Mouse (Mus musculus) monocyte, adult 5-6 weeks (primary cell): ENCODE results near the gene Zbtb38. TPM values are rescaled to one million over a fixed set of nuclear protein-coding genes. Genes with fewer than 3 reads are reported as not detected.
A peak's percentile ranks its signal among the peaks of the same experiment; 100 is the strongest.

Experiments
- ATAC-seq: fragments of 153-309, 156-312 bp; replicated peaks from 2 replicates; pipeline ENCODE4 v1.8.0; 2017; ENCODE audit warnings: mild to moderate bottlenecking; ENCODE audit not compliant: low TSS enrichment, insufficient number of reproducible peaks, severe bottlenecking, poor library complexity, low FRiP score
- total RNA-seq: library from RNA; stranded (forward); fragments of 200-1000, 200-491, 200-594 nt; gene quantifications from 3 replicates; pipeline ENCODE4 v1.2.3, GENCODE M21; 2017

The Zbtb38 gene
- total RNA-seq, 1 experiment from 2014 or later: 25.0 TPM

- no peak for ATAC-seq
Observed at GRCm38 (mm10) chr9:96763847-96764631, 11.4 kb upstream of the Zbtb38 start.

- ATAC-seq: no peak
Observed at GRCm38 (mm10) chr9:96763025-96763424, 10.4 kb upstream of the Zbtb38 start.

- ATAC-seq: peak; percentile 94
Observed at GRCm38 (mm10) chr9:96758749-96759597, 6.3 kb upstream of the Zbtb38 start.

- ATAC-seq: no peak
Observed at GRCm38 (mm10) chr9:96756638-96757435, 4.2 kb upstream of the Zbtb38 start.

- no peak for ATAC-seq
Observed at GRCm38 (mm10) chr9:96755761-96756160, 3.1 kb upstream of the Zbtb38 start.

GRCm38 (mm10) chr9:96754625-96754969 lies 2.0 kb upstream of the Zbtb38 start:
- ATAC-seq: no peak

GRCm38 (mm10) chr9:96753921-96754624 lies 1.4 kb upstream of the Zbtb38 start:
- ATAC-seq: no peak

- ATAC-seq: no peak
Observed at GRCm38 (mm10) chr9:96753392-96753791, 761 bp upstream of the Zbtb38 start.

GRCm38 (mm10) chr9:96751821-96752602 lies 619 bp downstream of the Zbtb38 start:
- no peak for ATAC-seq

- no peak for ATAC-seq
Observed at GRCm38 (mm10) chr9:96750636-96751035, 2.0 kb downstream of the Zbtb38 start.

GRCm38 (mm10) chr9:96746527-96746926 lies 6.1 kb downstream of the Zbtb38 start:
- ATAC-seq: no peak

- no peak for ATAC-seq
Observed at GRCm38 (mm10) chr9:96744909-96745308, 7.7 kb downstream of the Zbtb38 start.

- ATAC-seq: no peak
Observed at GRCm38 (mm10) chr9:96741365-96742085, 11.1 kb downstream of the Zbtb38 start.

GRCm38 (mm10) chr9:96740712-96741364 lies 11.8 kb downstream of the Zbtb38 start:
- ATAC-seq: no peak

- peak; percentile 40; the same call in 1 of the 2 replicates for ATAC-seq
Observed at GRCm38 (mm10) chr9:96739808-96740711, 12.6 kb downstream of the Zbtb38 start.
